Mouse (Mus musculus) hindbrain, embryonic 15.5 days (tissue): ENCODE data around the gene Syngr1. TPM values are rescaled to one million over a fixed set of nuclear protein-coding genes. Genes with fewer than 3 reads are reported as not detected.

Experiments used
- ATAC-seq: fragments of 200-750 bp; cut with Nextera tagmentation; 2 replicates; pipeline ENCODE4 v1.8.0; 2017; ENCODE audit warnings: low read depth, moderate number of reproducible peaks, moderate TSS enrichment; ENCODE audit not compliant: low FRiP score
- H3K27ac ChIP-seq: fragments of 300-500 bp; sonication (generic); replicated peaks from 2 replicates; pipeline ENCODE4 v1.5.1; 2015; ENCODE audit warnings: mild to moderate bottlenecking, inconsistent platforms
- H3K27me3 ChIP-seq: fragments of 300-500 bp; sonication (generic); 2 replicates; pipeline ENCODE4 v1.6.1; 2015; ENCODE audit warnings: control low read depth, inconsistent platforms
- H3K36me3 ChIP-seq: fragments of 300-500 bp; sonication (generic); 2 replicates; pipeline ENCODE4 v1.6.1; 2015; ENCODE audit warnings: control low read depth, inconsistent platforms
- H3K4me1 ChIP-seq: fragments of 300-500 bp; sonication (generic); replicated peaks from 2 replicates; pipeline ENCODE4 v1.6.1; 2015; ENCODE audit warnings: control low read depth, inconsistent platforms
- H3K4me2 ChIP-seq: fragments of 300-500 bp; sonication (generic); 2 replicates; pipeline ENCODE4 v1.6.1; 2015; ENCODE audit warnings: moderate library complexity, mild to moderate bottlenecking, inconsistent platforms
- H3K4me3 ChIP-seq: fragments of 300-500 bp; sonication (generic); 2 replicates; pipeline ENCODE4 v1.5.1; 2015; ENCODE audit warnings: mild to moderate bottlenecking, inconsistent platforms
- H3K9ac ChIP-seq: fragments of 300-500 bp; sonication (generic); 2 replicates; pipeline ENCODE4 v1.6.1; 2015; ENCODE audit warnings: inconsistent platforms
- H3K9me3 ChIP-seq: fragments of 300-500 bp; sonication (generic); 2 replicates; pipeline ENCODE4 v1.6.1; 2016; ENCODE audit warnings: control low read depth, inconsistent platforms
- WGBS: fragments of 180-500 bp; shearing (Covaris S2); methylation state at CpG from one replicate; pipeline ENCODE4 v1.1.7; 2015; 5-methylcytosine and 5-hydroxymethylcytosine counted together
- polyA plus RNA-seq: library from polyadenylated mRNA; unstranded; fragments of >200 nt; fragmentation: Nextera tagmentation; extraction: Ambion mirVana; gene quantifications from 2 replicates; pipeline ENCODE4 v1.2.1, GENCODE M21; 2015

The Syngr1 gene
- polyA plus RNA-seq, 1 experiment from 2014 or later = 64.3 TPM

DNA sequence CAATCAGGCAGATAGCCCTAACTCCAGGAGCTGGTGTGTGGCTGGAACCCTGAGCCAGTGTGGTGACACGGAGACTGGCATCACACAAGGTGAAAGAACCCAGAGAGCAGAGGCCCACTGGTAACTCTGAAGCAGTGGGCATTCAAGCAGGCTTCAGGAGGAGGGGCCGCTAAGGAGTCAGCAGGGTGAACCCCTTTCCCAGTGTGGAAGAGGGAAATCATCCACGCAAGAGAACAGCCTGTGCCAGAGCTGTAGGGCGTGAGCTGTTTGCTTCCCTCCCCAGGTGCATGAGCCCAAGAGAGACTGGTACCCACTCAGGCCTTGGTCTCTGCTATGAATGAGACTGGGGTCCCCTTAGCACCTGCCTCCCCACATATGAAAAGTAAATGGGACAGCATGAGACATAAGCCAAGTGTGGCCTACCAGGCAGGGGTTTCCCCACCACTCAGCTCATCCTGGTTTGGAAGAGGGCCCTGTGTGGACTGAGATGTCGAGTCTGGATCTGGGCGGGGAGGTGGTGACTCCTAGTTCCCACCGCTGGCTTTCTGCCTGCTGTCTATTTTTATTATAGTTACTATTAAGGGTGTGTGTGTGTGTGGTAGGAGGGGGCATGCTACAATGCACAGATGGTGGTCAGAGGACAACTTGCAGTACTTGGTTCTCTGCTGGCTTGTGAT is 18.4 kb upstream of the Syngr1 start:
- H3K36me3 ChIP-seq = peaks cover 7% of the 10 kb centered on the region
- 82% methylated on average over 7 of the region's 7 CpGs for WGBS
- H3K9me3 ChIP-seq = no peaks in the 10 kb centered on the region
- H3K4me2 ChIP-seq = no peak overlapping the region
- no peak overlapping the region for H3K4me3 ChIP-seq
- no peaks in the 10 kb centered on the region for H3K4me1 ChIP-seq
- H3K27me3 ChIP-seq = no peaks in the 10 kb centered on the region
- ATAC-seq = no peak
- no peak overlapping the region for H3K9ac ChIP-seq
- H3K27ac ChIP-seq = no peak overlapping the region

DNA sequence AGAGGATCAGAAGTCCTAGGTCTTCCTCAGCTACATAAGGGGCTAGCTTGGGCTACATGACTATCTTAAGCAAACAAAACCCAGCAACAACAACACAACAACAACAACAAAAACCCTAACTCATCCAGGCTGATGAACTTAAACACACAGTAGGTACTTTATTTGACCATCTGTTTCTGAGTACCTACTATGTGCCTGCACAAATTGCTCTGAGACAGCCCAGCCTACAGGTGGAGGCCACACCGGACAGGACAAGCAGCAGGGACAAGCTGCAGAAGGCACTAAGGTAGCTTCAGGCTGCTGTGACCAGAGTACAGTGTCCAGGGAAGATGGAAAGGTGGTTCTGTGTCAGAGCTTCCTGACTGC is 17.9 kb upstream of the Syngr1 start:
- ATAC-seq = no peak
- Histone ChIP-seq H3K36me3 (peaks cover 12% of the 10 kb centered on the region), H3K4me3 (no peak overlapping the region), H3K27me3 (no peaks in the 10 kb centered on the region), H3K9me3 (no peaks in the 10 kb centered on the region), H3K27ac (no peak overlapping the region), H3K4me1 (no peaks in the 10 kb centered on the region), H3K9ac (no peak overlapping the region), H3K4me2 (no peak overlapping the region)
- 94% methylated on average over 1 of the region's 1 CpGs for WGBS

DNA sequence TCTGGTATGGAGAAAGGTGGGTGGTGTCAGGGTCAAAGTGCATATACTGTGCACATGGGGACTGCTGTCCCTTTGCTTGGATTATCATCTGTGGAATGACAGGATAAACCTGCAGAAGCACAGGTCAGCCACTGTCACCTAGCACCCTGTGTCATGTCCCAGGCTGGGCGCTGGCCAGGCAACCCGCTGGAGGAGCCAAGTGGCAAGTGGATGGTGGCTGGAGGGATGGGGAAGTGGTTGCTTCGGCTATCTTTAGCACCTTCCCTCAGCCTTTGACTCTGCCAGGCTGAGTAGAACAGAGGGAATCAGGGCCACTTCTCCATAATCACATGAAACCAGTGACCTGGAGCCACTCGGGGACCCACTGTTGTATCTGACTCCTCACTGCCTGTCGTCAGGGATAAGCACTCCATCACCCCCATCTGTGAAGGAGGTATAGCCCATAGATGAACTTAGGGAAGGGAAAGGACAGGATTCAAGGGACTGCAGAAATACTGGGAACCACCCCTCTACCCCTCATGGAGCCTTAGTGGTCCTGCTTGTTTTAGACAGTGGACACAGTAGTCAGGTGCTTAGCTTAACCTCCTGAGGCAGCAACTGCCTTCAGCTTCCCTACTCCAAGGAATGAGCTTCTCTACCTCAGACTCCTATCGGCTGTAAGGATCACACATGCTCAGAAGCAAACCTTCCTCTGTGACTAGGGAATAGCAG is 16.3 kb upstream of the Syngr1 start:
- ATAC-seq = no peak
- no peak overlapping the region for H3K4me3 ChIP-seq
- 74% methylated on average over 6 of the region's 6 CpGs for WGBS

DNA sequence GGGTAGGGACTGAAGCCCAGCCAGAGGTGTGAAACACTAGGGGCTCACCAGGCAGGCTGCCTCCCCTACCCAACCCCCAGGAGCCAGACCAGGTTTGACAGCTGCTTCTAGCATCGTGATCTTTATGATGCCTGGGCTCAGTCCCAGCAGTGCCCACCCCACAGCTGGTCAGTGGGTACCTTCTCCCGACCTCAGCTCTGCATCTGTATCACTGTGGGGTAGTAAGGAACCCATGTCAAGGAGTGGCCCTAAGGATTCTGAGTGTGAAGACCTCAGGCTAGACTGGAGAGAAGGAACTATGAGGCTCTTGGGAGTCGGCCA is 15.8 kb upstream of the Syngr1 start:
- Histone ChIP-seq H3K4me2 (no peak overlapping the region), H3K9me3 (no peaks in the 10 kb centered on the region), H3K4me3 (no peak overlapping the region), H3K4me1 (peaks cover 7% of the 10 kb centered on the region; the same call in 1 of the 2 replicates), H3K27ac (no peak overlapping the region), H3K9ac (no peak overlapping the region), H3K27me3 (no peaks in the 10 kb centered on the region), H3K36me3 (peaks cover 32% of the 10 kb centered on the region)
- ATAC-seq = no peak
- 47% methylated on average over 3 of the region's 3 CpGs for WGBS

More for the DNA sequence above, 16.3 kb upstream of the Syngr1 start:
- Histone ChIP-seq H3K4me2 (no peak overlapping the region), H3K27ac (no peak overlapping the region), H3K27me3 (no peaks in the 10 kb centered on the region), H3K9me3 (no peaks in the 10 kb centered on the region), H3K9ac (no peak overlapping the region), H3K4me1 (peaks cover 4% of the 10 kb centered on the region; the same call in 1 of the 2 replicates), H3K36me3 (peaks cover 27% of the 10 kb centered on the region)

DNA sequence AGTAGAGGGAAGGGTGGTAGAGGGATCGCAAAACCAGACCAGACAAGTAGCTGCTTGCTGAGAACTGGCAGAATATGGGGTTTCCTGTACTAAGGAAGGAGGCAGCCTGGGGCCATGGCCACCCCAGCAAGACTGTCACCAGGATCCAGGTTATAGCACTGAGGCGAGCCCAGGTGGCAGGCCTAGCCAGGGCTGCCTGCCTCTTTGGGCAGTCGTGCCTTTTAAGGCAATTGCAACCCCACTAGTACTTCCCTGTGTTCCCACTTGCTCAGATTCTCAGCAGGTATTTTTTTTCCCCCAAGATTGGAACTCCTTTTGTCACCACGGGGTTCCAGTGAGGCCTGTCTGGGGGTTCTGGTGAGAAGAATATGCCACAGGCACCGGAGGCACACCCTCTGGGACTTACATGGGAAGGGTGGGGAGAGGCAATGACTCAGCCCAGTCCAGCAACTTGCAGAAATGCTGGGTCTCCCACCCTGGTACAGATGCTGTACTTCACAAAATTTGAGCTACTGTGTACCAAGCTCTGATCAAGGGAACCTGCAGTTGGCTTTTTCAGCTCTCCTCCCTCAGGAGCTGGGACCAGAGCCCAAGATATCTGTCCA is 15.3 kb upstream of the Syngr1 start:
- no peaks in the 10 kb centered on the region for H3K27me3 ChIP-seq
- H3K4me3 ChIP-seq = no peak overlapping the region
- WGBS = 34% methylated on average over 5 of the region's 5 CpGs
- H3K27ac ChIP-seq = no peak overlapping the region
- H3K9me3 ChIP-seq = no peaks in the 10 kb centered on the region
- H3K4me2 ChIP-seq = no peak overlapping the region
- peaks cover 12% of the 10 kb centered on the region for H3K4me1 ChIP-seq
- H3K36me3 ChIP-seq = peaks cover 37% of the 10 kb centered on the region
- no peak for ATAC-seq
- no peak overlapping the region for H3K9ac ChIP-seq

DNA sequence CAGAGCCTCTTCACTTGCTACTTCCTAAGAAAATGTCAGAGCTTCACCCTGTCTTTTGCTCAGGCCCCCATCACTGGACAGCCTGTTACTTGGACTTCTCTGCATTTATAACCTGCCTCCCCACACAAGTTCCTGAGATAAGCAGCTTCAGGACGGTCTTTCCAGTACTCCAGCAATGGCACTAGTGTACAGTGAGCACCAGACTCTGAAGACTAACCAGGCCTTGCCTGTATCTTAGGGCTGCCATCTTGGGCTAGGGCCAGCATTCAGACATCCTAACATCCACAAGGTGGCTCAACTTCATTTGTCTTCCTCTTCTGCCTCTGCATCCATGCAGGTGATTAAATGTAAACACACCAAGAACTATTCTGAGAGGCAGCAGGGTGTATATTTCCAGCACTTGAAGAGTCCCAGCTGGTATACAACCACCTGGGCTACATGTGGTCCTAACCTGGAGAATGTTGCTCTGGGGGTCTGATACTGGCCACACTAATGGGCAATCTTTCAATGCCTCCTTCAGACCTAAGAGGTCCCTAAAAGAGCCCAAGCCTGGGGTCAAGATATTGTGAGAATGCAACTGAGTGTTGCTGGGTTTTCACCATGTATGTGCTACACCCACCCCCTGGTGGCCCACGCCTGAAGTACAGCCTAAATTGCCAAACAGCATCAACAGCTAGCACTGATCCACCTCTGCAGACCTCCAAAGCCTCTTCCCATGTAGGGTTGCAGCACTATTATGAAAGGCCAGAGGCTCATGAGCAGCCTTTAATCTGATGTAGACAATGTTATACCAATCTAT is 14.6 kb upstream of the Syngr1 start:
- WGBS = 6% methylated on average over 2 of the region's 2 CpGs
- no peak overlapping the region for H3K27ac ChIP-seq
- ATAC-seq = peak; percentile 50; the same call in 1 of the 2 replicates

DNA sequence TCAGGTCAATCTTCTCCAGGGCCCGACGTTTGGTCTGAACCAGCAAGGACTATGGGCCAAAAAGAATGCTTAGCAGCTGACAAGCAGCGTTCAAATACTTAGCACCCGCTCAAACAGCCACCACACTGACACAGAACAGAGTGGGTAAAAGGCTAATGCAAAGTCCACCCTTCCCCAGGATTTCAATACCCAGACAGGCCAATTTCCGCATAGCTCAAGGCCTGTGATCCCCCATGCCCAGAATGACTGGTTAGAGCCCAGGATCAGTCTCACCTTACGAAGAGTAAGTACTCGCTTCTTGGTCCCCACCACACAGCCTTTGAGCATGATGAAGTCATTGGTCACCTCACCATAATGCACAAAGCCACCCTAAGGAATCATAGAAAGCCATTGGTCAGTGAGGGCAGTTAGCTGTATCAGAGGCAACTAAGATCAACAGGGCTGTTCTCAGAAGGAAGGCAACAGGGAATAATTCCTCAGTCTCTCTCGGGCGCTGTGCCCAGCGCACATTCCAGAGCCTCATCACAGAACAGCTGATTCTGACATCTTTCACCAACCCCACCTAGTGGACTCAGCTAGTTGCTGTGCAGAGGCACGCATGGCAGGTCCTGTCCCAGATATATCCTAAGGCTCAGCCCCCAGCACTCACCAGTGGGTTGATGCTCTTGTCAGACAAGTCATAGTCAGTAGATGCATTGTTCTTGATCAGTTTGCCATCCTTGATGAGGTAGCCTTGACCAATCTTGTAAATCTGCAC is 12.9 kb upstream of the Syngr1 start:
- Histone ChIP-seq H3K4me3 (no peak overlapping the region), H3K27ac (no peak overlapping the region), H3K27me3 (no peaks in the 10 kb centered on the region), H3K36me3 (peaks cover 42% of the 10 kb centered on the region), H3K9ac (no peak overlapping the region), H3K4me2 (no peak overlapping the region), H3K9me3 (no peaks in the 10 kb centered on the region), H3K4me1 (peaks cover 30% of the 10 kb centered on the region)
- no peak for ATAC-seq
- WGBS = 74% methylated on average over 11 of the region's 11 CpGs

More for the DNA sequence above, 14.6 kb upstream of the Syngr1 start:
- H3K4me1 ChIP-seq = peaks cover 19% of the 10 kb centered on the region
- no peak overlapping the region for H3K9ac ChIP-seq
- H3K4me3 ChIP-seq = no peak overlapping the region
- no peaks in the 10 kb centered on the region for H3K9me3 ChIP-seq
- no peaks in the 10 kb centered on the region for H3K27me3 ChIP-seq
- peaks cover 42% of the 10 kb centered on the region for H3K36me3 ChIP-seq
- no peak overlapping the region for H3K4me2 ChIP-seq

DNA sequence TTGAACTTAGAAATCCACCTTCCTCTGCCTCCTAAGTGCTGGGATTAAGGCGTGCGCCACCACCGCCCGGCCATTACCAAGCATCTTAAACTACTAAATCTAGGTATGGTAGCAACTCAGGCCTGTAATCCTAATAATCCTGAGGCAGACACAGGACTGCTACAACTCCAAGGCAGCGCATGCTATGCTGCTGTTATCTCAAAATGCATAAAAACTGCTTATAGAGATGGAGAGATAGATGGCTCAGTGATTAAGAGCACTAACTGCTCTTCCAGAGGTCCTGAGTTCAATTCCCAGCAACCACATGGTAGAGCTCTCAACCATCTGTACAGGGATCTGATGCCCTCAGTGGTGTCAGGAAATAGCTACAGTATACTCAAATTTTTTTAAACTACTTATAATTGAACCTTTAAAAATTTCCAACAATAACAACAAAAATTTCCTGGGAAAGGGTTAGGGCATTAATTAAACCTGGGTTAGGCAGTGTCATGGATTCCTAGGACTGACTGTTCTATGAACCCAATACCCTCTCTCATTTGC is 11.9 kb upstream of the Syngr1 start:
- Histone ChIP-seq H3K4me1 (peaks cover 34% of the 10 kb centered on the region), H3K27ac (no peak overlapping the region), H3K27me3 (no peaks in the 10 kb centered on the region), H3K9me3 (no peaks in the 10 kb centered on the region), H3K9ac (no peak overlapping the region), H3K4me3 (no peak overlapping the region), H3K4me2 (no peak overlapping the region), H3K36me3 (peaks cover 42% of the 10 kb centered on the region)
- 94% methylated on average over 5 of the region's 5 CpGs for WGBS
- ATAC-seq = no peak

DNA sequence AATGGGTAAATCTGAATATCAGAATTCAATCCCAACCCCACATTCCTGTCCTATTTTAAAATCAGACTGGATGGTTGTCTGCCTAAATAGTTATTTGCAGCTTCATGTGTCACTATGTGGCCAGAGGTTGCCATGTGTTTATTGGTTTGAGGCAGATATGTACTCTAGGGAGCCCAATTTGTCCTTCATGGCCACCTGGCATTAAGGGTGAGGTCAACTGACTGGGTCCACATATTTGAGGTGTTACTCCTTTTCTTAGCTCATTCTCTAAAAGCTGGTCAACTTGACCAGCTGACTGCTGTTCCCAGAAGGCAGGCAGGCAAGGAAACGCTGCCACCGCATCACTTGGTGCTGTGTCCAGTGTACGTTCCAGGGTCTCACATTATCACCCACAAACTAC is 11.2 kb upstream of the Syngr1 start:
- ATAC-seq = no peak
- Histone ChIP-seq H3K36me3 (peaks cover 42% of the 10 kb centered on the region), H3K9me3 (no peaks in the 10 kb centered on the region), H3K4me2 (no peak overlapping the region), H3K4me1 (peaks cover 35% of the 10 kb centered on the region), H3K4me3 (no peak overlapping the region), H3K27me3 (no peaks in the 10 kb centered on the region), H3K27ac (no peak overlapping the region), H3K9ac (no peak overlapping the region)
- WGBS = 73% methylated on average over 3 of the region's 3 CpGs

DNA sequence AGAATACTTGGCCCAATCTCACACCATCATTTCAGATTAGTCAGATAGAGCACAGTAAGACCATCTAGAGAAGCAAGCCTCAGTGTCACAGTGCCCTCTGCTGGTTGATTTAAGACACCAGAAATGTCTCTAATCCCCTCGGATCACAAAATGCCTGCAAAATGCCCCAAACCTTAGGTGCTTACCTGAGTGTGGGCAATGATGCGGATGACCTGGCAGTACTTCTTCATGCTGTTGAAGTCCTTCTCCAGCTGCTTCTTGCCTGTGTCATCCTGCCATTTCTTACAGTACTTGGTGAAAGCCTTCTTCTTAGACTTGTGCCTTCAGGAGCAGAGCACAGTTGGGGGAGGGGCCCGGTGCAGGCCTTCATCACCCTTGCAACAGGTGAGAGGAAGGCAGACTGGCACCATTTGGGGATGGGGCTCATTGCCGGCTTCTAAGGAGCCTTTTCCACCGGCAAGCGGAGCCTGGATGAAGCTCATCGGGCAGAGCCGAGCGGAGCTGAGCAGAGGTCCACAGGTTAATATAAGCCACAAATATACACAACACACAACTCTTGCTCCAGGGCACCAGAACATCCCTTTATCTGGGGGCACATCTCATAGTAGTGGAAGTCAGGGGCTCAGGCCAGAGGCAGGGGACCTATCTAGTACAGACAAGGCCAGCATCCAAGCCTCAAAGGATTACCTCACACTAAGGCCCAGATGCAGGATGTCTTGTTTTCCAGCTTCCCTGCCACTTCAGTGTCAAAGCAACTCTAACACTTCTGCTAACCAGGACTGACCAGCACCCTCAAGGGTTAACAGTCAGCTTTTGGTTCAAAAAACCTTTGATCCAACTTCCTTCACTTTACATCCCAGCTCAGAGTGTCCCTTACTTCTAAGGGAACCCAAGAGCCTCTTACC is 10.2 kb upstream of the Syngr1 start:
- 58% methylated on average over 9 of the region's 9 CpGs for WGBS
- Histone ChIP-seq H3K27ac (no peak overlapping the region), H3K4me3 (peak overlapping the region; percentile 70), H3K9ac (peak overlapping the region; percentile 95), H3K4me1 (peaks cover 35% of the 10 kb centered on the region), H3K27me3 (no peaks in the 10 kb centered on the region), H3K9me3 (no peaks in the 10 kb centered on the region), H3K36me3 (peaks cover 42% of the 10 kb centered on the region), H3K4me2 (peak overlapping the region; percentile 82)
- ATAC-seq = no peak
